Mouse (Mus musculus): ENCODE measurements around the gene Nxnl2.

DNA sequence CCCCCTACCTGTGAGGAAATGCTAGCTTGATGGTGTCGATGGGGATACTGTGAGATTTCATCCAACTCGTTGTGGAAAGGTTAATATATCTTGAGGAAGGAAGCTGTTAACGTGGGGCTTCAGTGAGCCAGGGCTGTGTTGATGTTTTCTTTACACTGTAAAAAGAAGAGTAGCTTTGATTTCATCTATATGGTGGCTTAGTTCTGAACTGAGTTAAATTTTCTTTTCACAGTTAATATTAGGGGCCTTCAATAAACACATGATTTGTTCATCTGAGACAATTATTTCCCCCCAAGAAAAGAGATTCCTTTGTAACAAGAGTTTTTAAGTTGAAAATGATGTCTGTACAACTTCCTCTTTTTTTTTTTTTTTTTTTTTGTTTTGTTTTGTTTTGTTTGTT, 13.5 kb upstream of the Nxnl2 start:
- TF ChIP-seq POLR2A (IDR thresholded peaks at IDR 0.05; ENCODE audit: borderline replicate concordance, insufficient read depth, low read length), result no peak
- TF ChIP-seq CTCF (IDR thresholded peaks at IDR 0.05; ENCODE audit: borderline replicate concordance, insufficient read depth, low read depth, low read length), result no peak
